Mouse (Mus musculus) skeletal muscle tissue, postnatal 0 days (tissue): ENCODE data around the gene Pepd. TPM values are rescaled to one million over a fixed set of nuclear protein-coding genes. Genes with fewer than 3 reads are reported as not detected.

Experiments used
- microRNA-seq, 2 experiments: library from miRNA; unstranded; fragments of <30 nt; microRNA quantifications; one replicate each; pipeline ENCODE4; 2016
- polyA plus RNA-seq: library from polyadenylated mRNA; unstranded; fragments of >200 nt; fragmentation: Nextera tagmentation; extraction: Ambion mirVana; gene quantifications from 2 replicates; pipeline ENCODE4 v1.2.1, GENCODE M21; 2015

Pepd gene
- polyA plus RNA-seq = 52.6 and 66.6 TPM in 2 replicates

DNA sequence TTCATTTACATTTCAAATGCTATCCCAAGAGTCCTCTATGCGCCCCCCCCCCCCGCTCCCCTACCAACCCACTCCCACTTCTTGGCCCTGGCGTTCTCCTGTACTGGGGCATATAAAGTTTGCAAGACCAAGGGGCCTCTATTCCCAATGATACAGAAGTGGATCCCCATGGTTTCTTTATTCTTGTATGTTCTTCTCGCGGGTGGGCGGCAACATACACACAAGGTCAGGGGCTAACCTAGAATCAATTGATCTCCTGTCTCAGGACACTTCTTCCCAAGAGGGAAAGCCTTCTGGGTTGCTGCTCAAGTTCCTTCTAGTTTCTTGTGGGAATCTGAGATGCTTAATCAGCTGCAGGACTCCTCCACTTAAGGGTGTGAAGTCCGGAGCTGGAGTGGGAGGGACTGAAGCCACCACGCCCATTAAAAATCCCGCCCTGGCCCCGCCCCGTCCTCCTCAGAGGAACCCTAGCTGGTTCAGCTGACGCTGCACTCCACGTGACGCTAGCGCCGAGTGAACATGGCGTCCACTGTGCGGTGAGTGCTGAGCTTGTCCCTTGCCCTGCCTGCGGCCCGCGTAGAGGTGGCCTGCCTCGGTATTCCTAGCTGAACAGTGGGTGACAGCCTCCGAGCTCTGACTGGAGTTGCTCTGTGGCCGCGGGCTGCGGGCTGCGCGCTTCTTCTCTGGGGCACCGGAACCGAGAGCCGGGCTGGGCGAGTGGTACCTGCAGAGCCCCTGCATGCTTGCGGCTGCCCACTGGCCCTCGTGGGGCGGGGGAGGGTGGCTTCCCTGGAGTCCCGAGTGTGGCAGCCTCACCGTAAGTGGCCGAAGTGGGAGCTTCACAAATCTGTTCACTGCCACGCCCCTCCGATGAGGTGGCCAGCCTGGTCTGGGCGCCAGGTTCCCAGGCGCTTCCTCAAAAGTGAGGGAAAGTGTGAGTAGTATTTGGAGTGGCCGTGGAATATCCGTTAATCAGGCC is at the start of gene Pepd:
Gene Pepd (plus strand): TSS at position 461 of the 979 bp plus-strand sequence.

DNA sequence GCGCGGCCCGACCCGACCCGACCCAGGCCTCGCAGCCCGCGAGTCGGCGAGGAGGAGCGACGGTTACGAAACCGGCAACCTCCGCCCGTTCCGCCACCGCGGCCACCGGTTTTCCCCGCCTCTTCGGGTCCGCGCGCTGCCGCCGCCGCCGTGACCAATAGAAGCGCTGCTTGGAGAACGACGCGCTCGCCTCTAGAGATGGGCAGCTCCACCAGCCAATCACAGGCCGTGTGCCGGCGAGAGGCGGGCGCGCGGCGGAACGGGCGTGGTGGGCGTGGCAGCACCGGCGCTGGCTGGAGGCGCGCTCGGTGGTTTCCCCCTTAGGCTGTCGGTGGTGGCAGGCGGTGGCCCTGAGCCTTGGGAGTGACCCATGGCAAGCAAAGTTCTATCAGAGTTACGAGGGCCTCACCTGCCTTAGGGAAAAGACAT is 144.3 kb downstream of the Pepd start, which contains the start of gene Cebpg:
Gene Cebpg (minus strand): TSS at position 138 of the 429 bp plus-strand sequence.

Small RNA genes lying within 50 kb of the gene (microRNA-seq; reads per million reads assigned to microRNA genes)
- 0 reads per million in 2 experiments for gene Gm25033

Other genes with a start within 250 kb of the Pepd start
- gene Chst8, start 99.7 kb upstream of the Pepd start, polyA plus RNA-seq = 0.67 and 0.72 TPM in 2 replicates
- gene Cebpg, start 144.2 kb downstream of the Pepd start, polyA plus RNA-seq = 17.9 and 18.7 TPM in 2 replicates
- 3.2 and 21.5 TPM in 2 replicates for gene Cebpa, start 206.9 kb downstream of the Pepd start, polyA plus RNA-seq